Mouse (Mus musculus) activated CD4-positive, CD25-positive, alpha-beta regulatory T cell (primary cell): ENCODE results near the gene Mapk1ip1l. TPM values are rescaled to one million over a fixed set of nuclear protein-coding genes. Genes with fewer than 3 reads are reported as not detected.

ENCODE experiments used
- polyA plus RNA-seq, 2 experiments: library from polyadenylated mRNA; unstranded; fragments of 100-300 nt; shearing (Covaris generic); gene quantifications; one replicate each; pipeline ENCODE4 v1.2.1; 2017

The Mapk1ip1l gene
- 10 to 100 TPM; 41.7 to 52.8 TPM for polyA plus RNA-seq

DNA sequence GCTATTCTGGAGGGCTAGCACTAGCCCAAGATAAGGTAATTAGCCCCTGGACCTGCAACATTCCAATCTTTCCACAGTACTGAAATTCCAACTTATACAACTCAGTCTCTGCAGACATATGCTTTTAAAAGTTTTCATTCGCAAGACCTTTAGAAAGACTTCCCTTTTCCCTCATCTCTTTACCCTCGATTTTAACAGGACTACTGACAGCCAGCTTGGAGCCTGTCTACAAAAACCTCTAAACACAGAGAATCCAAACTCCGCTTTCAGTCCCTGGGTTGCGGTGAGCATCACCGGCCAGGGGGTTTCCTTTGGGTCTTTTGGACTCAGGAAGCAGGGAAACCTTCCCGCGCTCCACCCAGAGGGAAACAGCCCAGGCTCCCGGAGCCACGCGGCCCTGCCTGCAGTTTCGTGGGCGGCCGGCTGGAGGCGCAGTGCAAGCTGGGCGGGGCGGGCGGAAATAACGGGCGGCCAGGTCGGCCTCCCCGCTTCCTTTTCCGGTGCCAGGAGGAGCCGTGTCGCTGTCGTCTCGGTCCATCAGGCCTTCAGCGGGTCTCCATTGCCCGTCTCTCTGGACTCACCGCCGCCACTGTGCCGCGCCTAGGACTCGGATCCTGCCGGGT is at the start of gene Mapk1ip1l:
TSS of gene Mapk1ip1l (plus strand) at position 482 of the 623 bp plus-strand sequence.

GRCm38 (mm10) chr14:47276637-47277393 is 21.3 kb upstream of the Mapk1ip1l start, which contains the start of the genes Wdhd1 and Socs4:
Gene Wdhd1 (minus strand): TSS chr14:47276857.
Gene Socs4 (plus strand): TSS chr14:47276931.

DNA sequence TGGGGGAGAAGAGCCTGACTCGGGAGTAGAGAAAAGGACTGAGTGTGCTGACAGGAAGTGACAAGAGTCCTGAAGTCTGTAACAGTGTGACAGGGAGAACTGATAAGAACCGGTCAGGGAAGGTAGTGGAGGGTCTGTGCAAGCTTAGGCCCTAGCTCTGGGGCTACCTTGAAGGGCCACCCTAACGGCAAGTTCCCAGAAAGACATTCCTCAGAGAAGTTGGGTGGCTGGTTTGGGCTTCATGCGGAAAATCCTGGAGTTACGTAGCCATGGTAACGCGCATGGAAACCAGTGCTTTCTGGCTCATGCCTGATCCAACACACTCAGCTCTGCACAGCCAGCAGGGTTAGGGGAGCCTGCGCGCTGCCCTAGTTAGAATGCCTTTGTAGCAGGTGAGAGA is 69.4 kb downstream of the Mapk1ip1l start, which contains the start of gene Lgals3:
TSS of gene Lgals3 (plus strand) at position 291 of the 400 bp plus-strand sequence.

Other genes starting within 250 kb of the Mapk1ip1l start
- 10 to 100 TPM in 1 of 2 experiments, 1 to 10 TPM in 1; 8.3 to 15.7 TPM for gene Gch1, start 108.9 kb upstream of the Mapk1ip1l start, polyA plus RNA-seq
- 10 to 100 TPM; 14.9 to 17.2 TPM for gene Wdhd1, start 21.4 kb upstream of the Mapk1ip1l start, polyA plus RNA-seq
- gene Socs4, start 21.3 kb upstream of the Mapk1ip1l start, polyA plus RNA-seq, result 10 to 100 TPM; 10.5 to 14.5 TPM
- gene Lgals3, start 69.5 kb downstream of the Mapk1ip1l start, polyA plus RNA-seq, result 100 to 1,000 TPM in 1 of 2 experiments, 10 to 100 TPM in 1; 95.2 to 102 TPM
- 10 to 100 TPM; 15.6 to 17.3 TPM for gene Dlgap5, start 120.1 kb downstream of the Mapk1ip1l start, polyA plus RNA-seq
- 10 to 100 TPM; 19.9 TPM for gene Fbxo34, start 152.2 kb downstream of the Mapk1ip1l start, polyA plus RNA-seq